Mouse (Mus musculus): ENCODE results near the gene Pola2. TPM values are rescaled to one million over a fixed set of nuclear protein-coding genes. Genes with fewer than 3 reads are reported as not detected.
A peak's percentile ranks its signal among the peaks of the same experiment; 100 is the strongest.

Pola2 gene
- total RNA-seq, 4 experiments from 2014 or later: 4.5 to 9.4 (median 7.2) TPM

DNA sequence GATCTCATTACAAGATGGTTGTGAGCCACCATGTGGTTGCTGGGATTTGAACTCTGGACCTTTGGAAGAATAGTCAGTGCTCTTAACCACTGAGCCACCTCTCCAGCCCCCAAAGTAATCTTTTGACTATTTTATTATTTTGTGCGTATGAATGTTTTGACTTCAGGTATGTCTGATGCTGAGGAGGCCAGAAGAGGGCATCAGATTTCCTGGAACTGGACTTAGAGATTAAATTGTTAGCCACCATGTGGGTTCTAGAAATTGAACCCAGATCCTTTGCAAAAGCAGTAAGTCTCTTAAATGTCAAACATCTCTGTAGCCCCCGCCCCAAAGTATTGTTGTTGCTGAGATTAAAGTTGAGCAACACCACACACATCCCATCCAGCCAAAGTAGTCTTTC lies 1.9 kb upstream of the Pola2 start:
- no peak for DNase-seq (ENCODE audit: low spot score in 2 of 2)

GRCm38 (mm10) chr19:5965280-5965679 lies 1.3 kb upstream of the Pola2 start:
- peak; percentile 57 to 62 for DNase-seq (ENCODE audit: low spot score in 2 of 2)

GRCm38 (mm10) chr19:5964804-5965203 lies 802 bp upstream of the Pola2 start:
- DNase-seq (ENCODE audit: low spot score in 2 of 2): no peak

- no peak for DNase-seq (ENCODE audit: low spot score in 2 of 2)
These were observed 1.4 kb downstream of the Pola2 start for GRCm38 (mm10) chr19:5962651-5963050.

- no peak for DNase-seq (ENCODE audit: low spot score in 2 of 2)
These were observed 6.6 kb downstream of the Pola2 start for GRCm38 (mm10) chr19:5957371-5957770.

DNA sequence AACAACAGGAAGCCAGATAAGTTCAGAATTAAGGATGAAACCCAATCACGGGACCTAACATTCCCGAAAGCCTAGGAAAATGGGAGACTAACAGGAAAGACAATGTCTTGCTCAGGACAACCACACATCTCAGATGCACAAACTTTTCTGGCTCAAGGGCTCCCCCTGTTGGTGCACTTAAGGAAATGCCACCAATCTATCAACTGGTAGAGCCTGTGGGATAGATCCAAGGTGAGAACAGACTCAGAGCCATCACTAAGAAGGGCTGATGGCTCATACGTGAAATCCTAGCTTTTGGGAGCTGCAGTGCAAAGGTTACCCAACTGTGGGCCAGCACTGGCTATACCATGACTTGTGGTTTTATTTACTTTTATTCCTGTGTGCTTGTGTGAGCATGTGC lies 7.3 kb downstream of the Pola2 start:
- DNase-seq (ENCODE audit: low spot score in 2 of 2): peak in 1 of 2 experiments; percentile 58

DNA sequence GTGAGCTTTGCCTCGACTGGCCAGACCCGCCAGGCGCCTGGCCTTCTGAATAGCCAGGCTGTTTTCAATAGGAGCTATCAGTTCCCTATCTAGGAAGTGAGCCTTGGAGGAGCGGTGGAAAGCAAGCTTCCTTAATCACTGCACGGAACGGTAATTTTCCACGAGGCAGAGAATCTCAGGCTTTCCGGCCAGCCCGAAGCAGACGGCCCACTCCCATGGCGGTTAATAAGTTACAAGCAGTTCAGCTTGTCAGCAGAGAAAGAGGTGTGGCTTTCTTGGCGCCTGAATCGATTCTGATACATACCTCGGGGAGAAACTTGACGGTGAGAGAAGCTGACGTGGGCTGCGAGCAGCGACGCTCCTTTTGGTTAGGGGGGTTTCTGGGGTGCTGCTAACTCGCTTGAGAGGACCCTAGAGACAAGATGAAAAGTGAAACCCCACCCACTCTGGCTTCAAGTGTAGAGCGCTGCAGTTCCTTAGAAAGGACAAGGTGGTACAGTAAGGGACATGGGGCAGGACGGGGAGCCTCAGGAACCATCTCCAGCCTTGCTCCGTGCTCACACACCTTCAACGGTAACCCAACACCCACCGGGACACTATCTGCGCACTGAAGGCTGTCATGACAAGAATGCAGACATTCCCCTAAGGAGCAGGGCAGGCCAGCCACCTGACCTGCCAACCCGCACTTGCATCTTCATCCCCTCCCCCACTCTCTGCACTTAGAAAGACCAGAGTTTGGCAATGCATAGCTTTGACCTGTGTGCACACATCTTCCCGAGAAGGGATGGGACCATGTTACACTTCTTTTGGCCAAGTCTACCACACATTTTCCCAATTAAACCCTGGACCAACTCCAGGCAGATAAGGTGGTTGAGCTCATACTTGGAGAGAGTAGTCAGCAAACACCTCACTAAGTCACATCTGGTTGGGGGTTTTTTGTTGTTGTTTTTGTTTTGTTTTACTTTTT lies 8.0 kb downstream of the Pola2 start:
- no peak for DNase-seq (ENCODE audit: low spot score in 2 of 2)

GRCm38 (mm10) chr19:5954936-5955335 lies 9.1 kb downstream of the Pola2 start:
- DNase-seq (ENCODE audit: low spot score in 2 of 2): no peak

- DNase-seq (ENCODE audit: low spot score in 2 of 2): no peak
These were observed 9.8 kb downstream of the Pola2 start for GRCm38 (mm10) chr19:5954031-5954710.

- DNase-seq (ENCODE audit: low spot score in 2 of 2): no peak
These were observed 10.7 kb downstream of the Pola2 start for GRCm38 (mm10) chr19:5953201-5953770.

DNA sequence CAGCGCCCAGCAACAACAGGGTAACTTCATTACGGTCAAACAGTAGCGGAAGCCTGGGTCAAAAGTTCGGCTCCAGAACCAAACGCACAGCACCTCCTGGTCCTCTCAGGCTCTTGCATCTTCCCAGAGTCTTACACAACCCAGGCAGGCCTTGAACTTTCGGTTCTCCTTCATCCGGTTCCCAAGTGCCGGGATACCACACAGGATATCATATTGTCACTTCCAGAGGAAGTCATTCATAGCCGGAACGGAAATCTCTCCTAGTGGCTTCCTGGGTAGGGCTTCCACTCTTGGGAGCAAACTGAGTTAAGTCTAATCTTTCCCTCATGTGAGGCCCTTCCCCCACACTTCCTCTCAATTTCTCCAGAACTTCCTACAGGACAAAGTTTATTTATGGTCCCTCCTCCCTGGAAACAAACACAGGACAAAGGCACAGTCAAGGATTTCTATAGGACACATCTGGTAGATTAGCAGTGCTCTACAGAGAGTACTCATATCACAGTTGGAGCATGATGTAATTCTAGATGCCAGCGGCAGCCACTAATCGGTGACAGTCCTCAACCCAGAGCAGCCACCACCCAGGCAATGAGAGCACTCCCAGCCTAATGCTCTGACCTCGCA lies 11.8 kb downstream of the Pola2 start:
- no peak for DNase-seq (ENCODE audit: low spot score in 2 of 2)

DNA sequence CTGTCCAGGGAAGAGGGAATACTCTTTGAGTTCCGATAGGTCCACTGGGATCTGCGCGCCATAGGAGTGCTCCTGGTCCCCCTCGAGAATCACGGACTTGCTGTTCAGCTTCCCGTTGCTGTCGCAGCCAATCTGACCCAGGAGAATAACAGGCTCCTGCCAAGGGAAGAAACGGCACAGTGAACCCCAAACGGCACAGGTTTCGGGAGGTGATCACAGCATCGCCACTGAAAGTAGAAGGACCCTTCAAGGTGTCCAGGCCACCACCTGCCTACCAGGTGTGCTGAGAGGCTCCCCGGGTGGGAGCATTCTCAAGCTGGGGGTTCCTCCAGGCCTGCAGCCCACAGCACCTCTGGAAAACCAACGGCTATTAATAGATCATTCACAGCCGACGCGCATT lies 12.4 kb downstream of the Pola2 start:
- DNase-seq (ENCODE audit: low spot score in 2 of 2): no peak

DNA sequence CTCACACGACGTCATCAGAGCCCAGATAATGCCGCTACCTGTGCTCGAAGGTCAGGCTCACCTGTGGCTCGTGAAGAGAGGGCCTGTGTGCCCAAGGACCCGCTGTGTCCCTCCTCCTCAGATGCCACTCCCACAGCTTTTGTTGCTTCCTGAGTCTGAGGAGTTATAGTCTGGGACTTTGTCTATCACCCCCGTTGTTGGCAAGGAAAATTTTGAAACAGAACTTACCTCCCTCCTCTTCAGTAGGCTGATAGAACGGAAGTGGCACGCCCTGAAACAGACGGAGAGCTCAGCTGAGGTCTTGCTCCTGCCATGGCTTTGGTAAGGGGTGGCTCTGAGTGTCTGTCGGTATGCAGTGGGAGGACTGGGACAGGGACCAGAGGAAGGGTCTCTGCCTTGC lies 13.8 kb downstream of the Pola2 start:
- DNase-seq (ENCODE audit: low spot score in 2 of 2): no peak

GRCm38 (mm10) chr19:5945891-5946290 lies 18.1 kb downstream of the Pola2 start:
- peak in 1 of 2 experiments; percentile 63 for DNase-seq (ENCODE audit: low spot score in 2 of 2)

DNA sequence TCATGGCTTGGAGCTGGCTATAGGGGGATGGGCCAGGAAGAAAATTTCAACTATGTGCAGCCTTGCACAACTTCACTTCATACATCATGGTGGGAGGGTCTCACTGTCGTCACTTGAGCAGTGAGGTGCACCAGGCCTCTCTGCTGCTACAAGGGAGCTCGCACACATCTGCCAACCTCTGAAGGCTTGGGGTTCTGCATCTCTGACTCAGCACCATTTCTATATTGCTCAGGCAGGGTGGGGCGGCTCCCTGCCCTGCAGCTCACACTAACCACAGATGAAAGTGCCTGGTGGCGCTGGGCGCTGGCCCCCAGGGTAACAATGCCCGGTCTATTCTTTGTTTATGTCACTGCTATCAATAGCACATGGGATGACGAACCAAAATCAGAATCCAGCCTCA lies 19.0 kb downstream of the Pola2 start:
- DNase-seq (ENCODE audit: low spot score in 2 of 2): no peak

DNA sequence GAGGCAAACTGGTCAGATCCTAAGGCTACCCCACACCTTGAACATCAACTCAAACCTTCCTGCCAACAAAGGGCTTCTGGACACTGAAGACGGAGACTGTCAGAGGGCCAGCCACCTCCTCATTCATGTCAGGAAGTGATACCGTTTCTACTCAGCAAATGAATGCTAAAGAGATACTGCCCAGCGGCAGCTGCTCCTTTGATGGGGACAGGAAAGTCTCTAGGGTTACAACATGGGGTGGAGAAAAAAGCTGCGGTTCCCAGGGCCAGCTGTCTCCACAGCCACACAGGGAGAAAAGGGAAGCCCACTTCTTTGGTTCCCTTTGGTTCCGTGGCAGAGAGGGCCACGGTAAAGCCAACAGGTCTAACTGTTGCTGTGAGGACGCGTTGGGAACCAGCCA lies 19.9 kb downstream of the Pola2 start:
- no peak for DNase-seq (ENCODE audit: low spot score in 2 of 2)

- DNase-seq (ENCODE audit: low spot score in 2 of 2): no peak
These were observed 20.6 kb downstream of the Pola2 start for GRCm38 (mm10) chr19:5943404-5943803.

- DNase-seq (ENCODE audit: low spot score in 2 of 2): peak in 1 of 2 experiments; percentile 53
These were observed 21.4 kb downstream of the Pola2 start for GRCm38 (mm10) chr19:5942581-5942980.

- peak in 1 of 2 experiments; percentile 54 for DNase-seq (ENCODE audit: low spot score in 2 of 2)
These were observed 23.3 kb downstream of the Pola2 start for GRCm38 (mm10) chr19:5940656-5941055.

DNA sequence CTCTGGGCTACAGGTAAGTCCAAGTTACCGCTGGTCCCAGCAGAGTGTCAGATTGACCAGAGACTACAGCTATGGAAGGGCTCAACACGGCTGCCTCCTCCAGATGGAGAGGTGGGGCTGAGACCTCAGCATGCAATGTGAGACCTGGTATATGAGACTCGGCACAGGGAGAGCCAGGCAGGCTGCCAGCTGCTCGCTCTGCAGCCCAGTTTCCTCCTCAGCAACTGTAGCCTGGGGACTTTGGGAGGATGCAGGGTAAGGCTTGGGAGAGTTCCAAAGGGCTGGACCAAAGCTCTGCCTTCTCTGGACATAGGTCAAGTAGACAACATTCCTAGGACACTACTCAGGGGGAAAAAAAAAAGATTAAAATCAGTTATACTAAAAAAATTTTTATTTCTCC lies 23.8 kb downstream of the Pola2 start:
- DNase-seq (ENCODE audit: low spot score in 2 of 2): peak; percentile 92 to 94

DNA sequence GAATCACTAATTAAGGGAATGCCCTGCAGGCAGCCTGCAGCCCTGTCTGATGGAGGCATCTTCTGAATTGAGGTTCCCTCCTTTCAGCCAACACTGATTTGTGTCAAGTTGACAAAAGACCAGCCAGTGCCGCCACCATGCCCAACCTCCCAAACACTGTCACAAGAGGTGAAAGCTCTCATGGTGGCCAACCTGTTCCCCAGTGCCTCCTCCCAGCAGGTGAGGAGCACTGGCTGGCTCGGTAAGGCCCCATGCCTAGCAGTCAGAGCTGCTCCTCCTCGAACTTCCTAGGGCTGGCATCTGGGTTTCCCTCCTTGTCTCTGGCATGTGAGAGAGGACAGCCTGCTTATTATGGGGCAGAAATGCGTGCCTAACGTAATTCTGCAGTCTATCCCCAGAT lies 24.3 kb downstream of the Pola2 start:
- DNase-seq (ENCODE audit: low spot score in 2 of 2): no peak

GRCm38 (mm10) chr19:5938516-5938915 lies 25.5 kb downstream of the Pola2 start:
- DNase-seq (ENCODE audit: low spot score in 2 of 2): no peak
